Mouse (Mus musculus) kidney, embryonic 14.5 days (tissue): ENCODE results near the gene Fxyd6. TPM values are rescaled to one million over a fixed set of nuclear protein-coding genes. Genes with fewer than 3 reads are reported as not detected.

ENCODE experiments used
- ATAC-seq: fragments of 200-750 bp; cut with Nextera tagmentation; 2 replicates; pipeline ENCODE4 v1.8.0; 2017; ENCODE audit warnings: moderate number of reproducible peaks, mild to moderate bottlenecking, moderate TSS enrichment, moderate library complexity; ENCODE audit not compliant: low FRiP score, low TSS enrichment
- H3K27ac ChIP-seq: fragments of 300-500 bp; sonication (generic); 2 replicates; pipeline ENCODE4 v1.5.1; 2014; ENCODE audit warnings: low read depth, mild to moderate bottlenecking, low read length, moderate library complexity, mixed read lengths
- H3K27me3 ChIP-seq: fragments of 300-500 bp; sonication (generic); 2 replicates; pipeline ENCODE4 v1.6.1; 2014; ENCODE audit warnings: mild to moderate bottlenecking, low read length; ENCODE audit not compliant: control insufficient read depth, insufficient read depth
- H3K36me3 ChIP-seq: fragments of 300-500 bp; sonication (generic); 2 replicates; pipeline ENCODE4 v1.6.1; 2014; ENCODE audit warnings: low read length, mixed read lengths; ENCODE audit not compliant: control insufficient read depth, insufficient read depth
- H3K4me1 ChIP-seq: fragments of 300-500 bp; sonication (generic); 2 replicates; pipeline ENCODE4 v1.6.1; 2014; ENCODE audit warnings: low read length, mixed read lengths; ENCODE audit not compliant: control insufficient read depth, insufficient read depth
- H3K4me2 ChIP-seq: fragments of 300-500 bp; sonication (generic); replicated peaks from 2 replicates; pipeline ENCODE4 v1.6.1; 2014; ENCODE audit warnings: low read depth, mild to moderate bottlenecking, low read length
- H3K4me3 ChIP-seq: fragments of 300-500 bp; sonication (generic); 2 replicates; pipeline ENCODE4 v1.5.1; 2014; ENCODE audit warnings: mild to moderate bottlenecking, low read length
- H3K9ac ChIP-seq: fragments of 300-500 bp; sonication (generic); 2 replicates; pipeline ENCODE4 v1.6.1; 2014; ENCODE audit warnings: low read depth, mild to moderate bottlenecking, low read length, moderate library complexity
- H3K9me3 ChIP-seq: fragments of 300-500 bp; sonication (generic); 2 replicates; pipeline ENCODE4 v1.6.1; 2016; ENCODE audit warnings: low read length; ENCODE audit not compliant: control insufficient read depth
- WGBS: fragments of 180-500 bp; shearing (Covaris S2); extraction: QIAGEN DNeasy Blood & Tissue Kit; methylation state at CpG from one replicate; pipeline ENCODE4 v1.1.7; 2014; 5-methylcytosine and 5-hydroxymethylcytosine counted together
- polyA plus RNA-seq: library from polyadenylated mRNA; unstranded; fragments of >200 nt; fragmentation: Nextera tagmentation; extraction: Ambion mirVana; gene quantifications from 2 replicates; pipeline ENCODE4 v1.2.1, GENCODE M21; 2014

Fxyd6 gene
- polyA plus RNA-seq, 1 experiment from 2014 or later = 139 TPM

DNA sequence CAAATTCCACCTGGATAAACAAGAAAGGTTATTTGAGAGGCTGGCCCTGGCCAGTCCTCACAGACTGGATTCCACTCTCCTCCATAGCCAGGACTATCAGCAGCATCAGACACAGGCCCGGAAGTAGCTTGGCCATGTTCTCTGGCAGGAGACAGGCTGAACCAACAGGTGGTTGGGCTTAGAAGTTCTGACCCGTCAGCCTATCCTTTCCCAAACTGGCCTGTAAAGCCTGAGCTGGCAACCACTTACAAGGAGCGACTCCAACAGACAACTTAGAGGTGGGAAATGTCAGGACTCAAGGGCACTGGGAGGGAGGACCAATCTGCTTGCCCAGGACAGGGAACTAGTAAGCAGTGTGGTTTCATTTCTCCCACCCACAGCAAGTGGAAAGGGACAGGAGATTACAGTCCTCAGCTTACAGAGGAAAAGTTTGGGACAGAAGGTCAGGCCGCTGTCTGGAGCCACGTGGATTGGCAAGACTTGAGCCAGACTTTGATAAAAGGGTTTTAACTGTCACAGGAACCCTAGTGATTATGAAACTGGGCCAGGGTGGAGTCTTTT lies 1.6 kb upstream of the Fxyd6 start:
- no peaks in the 10 kb centered on the region for H3K9me3 ChIP-seq
- no peak overlapping the region for H3K4me3 ChIP-seq
- H3K27me3 ChIP-seq = no peaks in the 10 kb centered on the region
- no peak overlapping the region for H3K4me2 ChIP-seq
- H3K9ac ChIP-seq = no peak overlapping the region
- H3K36me3 ChIP-seq = no peaks in the 10 kb centered on the region
- peaks cover 16% of the 10 kb centered on the region; the same call in 1 of the 2 replicates for H3K4me1 ChIP-seq
- peak overlapping the region; percentile 55; the same call in 1 of the 2 replicates for H3K27ac ChIP-seq
- ATAC-seq = peak; percentile 68
- 26% methylated on average over 5 of the region's 5 CpGs for WGBS

DNA sequence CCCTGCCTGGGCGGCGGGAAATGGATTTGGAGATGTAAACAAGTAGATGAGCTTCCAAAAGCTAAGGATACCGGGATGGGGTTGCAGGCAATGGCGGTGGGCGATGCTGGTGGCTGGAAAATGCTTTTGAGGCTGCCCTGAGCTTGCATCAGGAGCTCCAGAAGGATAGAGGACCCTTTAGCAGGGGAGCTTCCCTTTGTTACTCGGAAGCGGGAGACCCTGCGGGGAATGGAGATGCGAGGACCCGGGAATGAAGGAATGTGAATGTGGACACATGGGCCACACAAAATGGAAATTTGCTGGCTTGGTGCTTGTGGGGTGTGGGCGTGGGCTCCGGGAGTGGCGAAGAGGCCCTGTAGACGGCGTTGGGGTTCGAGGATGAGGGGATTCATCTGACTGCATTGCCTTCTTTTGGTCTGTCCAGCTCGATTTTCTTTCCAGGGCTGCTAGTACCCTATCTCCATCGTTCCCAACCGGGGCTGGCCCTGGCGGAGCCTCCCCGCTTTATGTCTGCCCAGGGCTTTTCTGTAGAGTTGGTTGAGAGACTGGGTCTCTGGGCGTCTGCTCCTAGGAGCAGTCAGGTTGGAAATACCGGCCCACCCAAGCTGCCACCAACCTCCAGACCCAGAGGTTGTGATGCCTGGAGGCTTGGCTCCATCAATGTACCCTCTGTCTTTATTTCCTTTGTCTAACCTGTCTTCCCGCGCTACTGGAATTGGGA lies 791 bp downstream of the Fxyd6 start:
- H3K4me3 ChIP-seq = peak overlapping the region; percentile 71
- ATAC-seq = no peak
- 2% methylated on average over 25 of the region's 25 CpGs for WGBS
- H3K27me3 ChIP-seq = no peaks in the 10 kb centered on the region
- H3K27ac ChIP-seq = peak overlapping the region; percentile 77
- peak overlapping the region; percentile 79 for H3K9ac ChIP-seq
- H3K4me2 ChIP-seq = peak overlapping the region; percentile 84
- no peaks in the 10 kb centered on the region for H3K36me3 ChIP-seq
- no peaks in the 10 kb centered on the region for H3K9me3 ChIP-seq
- H3K4me1 ChIP-seq = peaks cover 24% of the 10 kb centered on the region

- no peak for ATAC-seq
- H3K4me1 ChIP-seq = peaks cover 24% of the 10 kb centered on the region
- H3K9me3 ChIP-seq = no peaks in the 10 kb centered on the region
- no peaks in the 10 kb centered on the region for H3K27me3 ChIP-seq
- 32% methylated on average over 2 of the region's 2 CpGs for WGBS
- peak overlapping the region; percentile 79; the same call in 1 of the 2 replicates for H3K9ac ChIP-seq
- H3K36me3 ChIP-seq = no peaks in the 10 kb centered on the region
- peak overlapping the region; percentile 71 for H3K4me3 ChIP-seq
- peak overlapping the region; percentile 84 for H3K4me2 ChIP-seq
- peak overlapping the region; percentile 77; the same call in 1 of the 2 replicates for H3K27ac ChIP-seq
Observed at GRCm38 (mm10) chr9:45371337-45371707, 1.3 kb downstream of the Fxyd6 start.

DNA sequence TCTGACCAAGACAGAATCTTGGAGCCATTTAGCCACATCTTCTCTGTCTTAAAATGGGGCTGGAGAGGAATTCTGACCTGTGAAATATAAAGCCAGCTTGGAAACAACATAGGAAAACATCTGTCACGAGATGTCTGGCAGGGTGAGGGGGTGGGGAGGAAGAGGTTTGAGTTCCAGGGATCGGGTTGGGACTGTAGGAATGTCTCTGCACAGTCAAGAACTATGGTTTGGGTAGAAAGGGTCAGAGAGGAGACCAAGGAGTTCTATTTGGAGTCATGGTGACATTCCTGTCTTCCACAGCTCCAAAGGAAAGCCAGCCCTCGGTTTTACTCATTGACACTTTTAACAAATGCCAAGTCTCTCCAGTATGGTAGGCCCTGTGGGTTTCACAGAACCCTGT lies 3.9 kb downstream of the Fxyd6 start:
- Histone ChIP-seq H3K36me3 (peaks cover 5% of the 10 kb centered on the region; the same call in 1 of the 2 replicates), H3K27me3 (no peaks in the 10 kb centered on the region), H3K4me1 (peaks cover 34% of the 10 kb centered on the region), H3K4me3 (no peak overlapping the region), H3K9me3 (no peaks in the 10 kb centered on the region), H3K9ac (no peak overlapping the region), H3K27ac (no peak overlapping the region), H3K4me2 (no peak overlapping the region)
- WGBS = 47% methylated on average over 3 of the region's 3 CpGs
- no peak for ATAC-seq

- Histone ChIP-seq H3K4me1 (peaks cover 39% of the 10 kb centered on the region), H3K27ac (no peak overlapping the region), H3K9me3 (no peaks in the 10 kb centered on the region), H3K9ac (no peak overlapping the region), H3K36me3 (peaks cover 5% of the 10 kb centered on the region; the same call in 1 of the 2 replicates), H3K4me3 (no peak overlapping the region), H3K27me3 (no peaks in the 10 kb centered on the region), H3K4me2 (no peak overlapping the region)
- no peak for ATAC-seq
- WGBS = 91% methylated on average over 6 of the region's 6 CpGs
Observed at GRCm38 (mm10) chr9:45374988-45375502, 5.1 kb downstream of the Fxyd6 start.

DNA sequence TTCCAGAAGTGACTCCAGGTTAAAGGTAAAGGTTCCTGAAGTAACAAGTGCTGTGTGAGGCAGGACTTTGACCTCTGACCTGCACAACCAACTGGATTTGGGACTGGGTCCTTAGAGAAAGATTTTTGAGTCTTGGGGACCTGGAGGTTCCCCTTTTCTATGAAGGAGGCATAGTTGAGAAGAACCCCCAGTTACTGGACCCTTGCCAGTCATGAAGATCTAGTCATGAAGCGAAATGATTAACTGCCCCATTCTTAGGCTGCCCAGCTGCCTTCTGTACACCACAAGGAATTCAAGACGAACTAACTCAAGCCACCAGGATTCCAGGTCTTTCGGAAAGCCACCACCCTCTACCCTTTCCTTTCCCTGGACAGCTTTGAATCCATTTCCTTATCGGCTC lies 6.4 kb downstream of the Fxyd6 start:
- H3K9ac ChIP-seq = no peak overlapping the region
- no peak overlapping the region for H3K4me2 ChIP-seq
- WGBS = 70% methylated on average over 4 of the region's 4 CpGs
- H3K4me1 ChIP-seq = peaks cover 46% of the 10 kb centered on the region
- peaks cover 5% of the 10 kb centered on the region; the same call in 1 of the 2 replicates for H3K36me3 ChIP-seq
- H3K27ac ChIP-seq = no peak overlapping the region
- H3K4me3 ChIP-seq = no peak overlapping the region
- no peaks in the 10 kb centered on the region for H3K9me3 ChIP-seq
- H3K27me3 ChIP-seq = no peaks in the 10 kb centered on the region
- ATAC-seq = no peak

- Histone ChIP-seq H3K9ac (no peak overlapping the region), H3K4me3 (no peak overlapping the region), H3K27me3 (no peaks in the 10 kb centered on the region), H3K4me2 (no peak overlapping the region), H3K27ac (no peak overlapping the region), H3K9me3 (no peaks in the 10 kb centered on the region), H3K4me1 (peaks cover 44% of the 10 kb centered on the region), H3K36me3 (peaks cover 5% of the 10 kb centered on the region; the same call in 1 of the 2 replicates)
- 85% methylated on average over 2 of the region's 2 CpGs for WGBS
- no peak for ATAC-seq
Observed at GRCm38 (mm10) chr9:45376883-45377282, 6.9 kb downstream of the Fxyd6 start.

DNA sequence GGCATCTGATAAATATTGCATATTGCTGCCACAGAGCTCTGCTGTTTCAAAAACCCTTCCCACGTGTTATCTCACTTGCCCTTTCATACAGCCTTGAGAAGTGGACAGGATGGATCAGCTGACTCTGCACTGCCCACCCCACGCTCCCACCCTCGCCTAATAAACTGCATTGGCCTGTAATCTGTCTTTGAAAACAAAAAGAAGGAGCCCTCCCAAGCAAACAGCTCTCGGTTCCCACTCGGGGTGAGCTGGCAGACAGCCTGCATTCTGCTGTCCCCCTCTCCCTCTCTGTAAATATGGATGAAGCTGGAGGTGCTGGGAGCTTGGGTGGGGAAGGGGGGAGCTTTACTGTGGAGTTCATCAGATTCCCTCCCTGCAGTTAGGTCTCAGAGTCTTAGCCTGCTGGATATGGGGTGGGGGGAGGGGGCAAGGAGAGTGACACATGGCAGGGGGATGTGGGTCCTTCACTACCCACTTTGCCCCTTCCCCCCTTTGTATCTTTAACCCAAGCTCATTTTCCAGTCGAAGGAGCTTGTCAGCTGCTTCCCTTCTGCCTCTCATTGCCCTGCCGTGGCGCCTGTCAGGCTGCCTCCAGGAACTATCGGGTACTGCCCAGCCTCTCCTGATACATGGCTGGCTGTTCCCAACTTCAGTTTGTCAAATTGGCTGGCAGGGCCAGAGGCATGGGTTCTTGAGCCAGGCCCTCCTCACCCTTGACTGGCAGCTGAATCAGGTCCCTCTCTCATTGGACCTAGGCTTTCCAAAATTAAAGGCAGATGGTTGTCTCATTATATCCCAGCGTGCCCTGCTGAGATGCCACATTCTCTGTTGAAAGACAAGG lies 10.6 kb downstream of the Fxyd6 start:
- peaks cover 5% of the 10 kb centered on the region; the same call in 1 of the 2 replicates for H3K36me3 ChIP-seq
- ATAC-seq = peak; percentile 38; the same call in 1 of the 2 replicates
- no peaks in the 10 kb centered on the region for H3K9me3 ChIP-seq
- H3K27me3 ChIP-seq = no peaks in the 10 kb centered on the region
- H3K4me3 ChIP-seq = no peak overlapping the region
- peaks cover 33% of the 10 kb centered on the region for H3K4me1 ChIP-seq
- H3K9ac ChIP-seq = no peak overlapping the region
- peak overlapping the region; percentile 30; the same call in 1 of the 2 replicates for H3K27ac ChIP-seq
- 31% methylated on average over 10 of the region's 10 CpGs for WGBS
- no peak overlapping the region for H3K4me2 ChIP-seq
